Mouse (Mus musculus) liver, embryonic 16.5 days (tissue): ENCODE data around the gene Dnah8. TPM values are rescaled to one million over a fixed set of nuclear protein-coding genes. Genes with fewer than 3 reads are reported as not detected.

Experiments used
- ATAC-seq: fragments of 200-750 bp; cut with Nextera tagmentation; 2 replicates; pipeline ENCODE4 v1.8.0; 2017; ENCODE audit warnings: low read depth, mild to moderate bottlenecking, moderate number of reproducible peaks, moderate library complexity
- H3K27ac ChIP-seq: fragments of 300-500 bp; sonication (generic); 2 replicates; pipeline ENCODE4 v1.5.1; 2014; ENCODE audit warnings: mild to moderate bottlenecking, low read length
- H3K27me3 ChIP-seq: fragments of 300-500 bp; sonication (generic); 2 replicates; pipeline ENCODE4 v1.6.1; 2014; ENCODE audit warnings: low read depth, low read length, mixed read lengths; ENCODE audit not compliant: control insufficient read depth, insufficient read depth
- H3K36me3 ChIP-seq: fragments of 300-500 bp; sonication (generic); 2 replicates; pipeline ENCODE4 v1.6.1; 2014; ENCODE audit warnings: mild to moderate bottlenecking; ENCODE audit not compliant: control insufficient read depth, insufficient read depth
- H3K4me1 ChIP-seq: fragments of 300-500 bp; sonication (generic); 2 replicates; pipeline ENCODE4 v1.6.1; 2014; ENCODE audit warnings: low read depth, low read length, mixed read lengths; ENCODE audit not compliant: control insufficient read depth
- H3K4me2 ChIP-seq: fragments of 300-500 bp; sonication (generic); 2 replicates; pipeline ENCODE4 v1.6.1; 2014; ENCODE audit warnings: low read depth, low read length, mixed read lengths
- H3K4me3 ChIP-seq: fragments of 300-500 bp; sonication (generic); 2 replicates; pipeline ENCODE4 v1.5.1; 2014; ENCODE audit warnings: low read depth, mild to moderate bottlenecking, low read length
- H3K9ac ChIP-seq: fragments of 300-500 bp; sonication (generic); 2 replicates; pipeline ENCODE4 v1.6.1; 2014; ENCODE audit warnings: low read depth, low read length
- H3K9me3 ChIP-seq: fragments of 300-500 bp; sonication (generic); replicated peaks from 2 replicates; pipeline ENCODE4 v1.6.1; 2016; ENCODE audit warnings: low read length; ENCODE audit not compliant: control insufficient read depth
- WGBS: fragments of 180-500 bp; shearing (Covaris S2); extraction: QIAGEN DNeasy Blood & Tissue Kit; methylation state at CpG from one replicate; pipeline ENCODE4 v1.1.7; 2014; ENCODE audit not compliant: insufficient replicate concordance; 5-methylcytosine and 5-hydroxymethylcytosine counted together
- polyA plus RNA-seq: library from polyadenylated mRNA; unstranded; fragments of >200 nt; fragmentation: Nextera tagmentation; extraction: Ambion mirVana; gene quantifications from 2 replicates; pipeline ENCODE4 v1.2.1, GENCODE M21; 2015

Gene Dnah8
- polyA plus RNA-seq, 1 experiment from 2014 or later = 0.99 TPM

DNA sequence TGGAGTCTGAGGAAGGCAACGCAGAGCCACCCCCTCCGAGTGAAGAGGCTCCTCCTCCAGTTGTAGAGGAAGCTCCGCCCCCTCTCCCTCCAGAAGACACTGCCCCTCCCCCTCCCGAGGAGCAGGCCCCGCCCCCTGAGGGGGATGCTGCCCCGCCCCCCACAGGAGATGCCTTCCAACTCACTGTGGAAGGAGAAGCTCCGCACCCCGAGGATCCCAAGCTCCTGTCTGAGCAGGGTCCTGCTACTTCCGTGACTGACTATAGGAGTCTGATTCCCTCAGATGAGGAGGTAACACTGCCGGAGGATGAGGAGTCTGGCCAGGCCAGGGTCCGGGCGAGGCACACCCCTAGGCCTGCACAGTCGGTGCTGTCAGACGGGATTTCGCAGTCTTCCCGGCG is 11.2 kb downstream of the Dnah8 start:
- no peak overlapping the region for H3K4me3 ChIP-seq
- ATAC-seq = no peak
- no peak overlapping the region for H3K9ac ChIP-seq

DNA sequence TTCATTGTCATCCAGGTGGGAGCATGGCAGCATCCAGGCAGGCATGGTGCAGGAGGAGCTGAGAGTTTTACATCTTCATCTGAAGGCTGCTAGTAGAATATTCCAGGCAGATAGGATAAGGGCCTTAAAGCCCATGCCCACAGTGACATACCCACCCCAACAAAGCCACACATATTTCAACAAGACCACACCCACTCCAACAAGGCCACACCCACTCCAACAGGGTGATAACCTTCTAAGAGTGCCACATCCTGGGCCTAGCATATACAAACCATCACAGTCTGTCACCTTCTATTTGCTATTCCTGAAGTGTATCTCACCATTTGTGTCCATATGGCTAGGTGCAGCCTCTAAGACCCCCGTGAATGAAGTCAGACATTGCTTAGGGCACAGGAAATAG is 13.6 kb downstream of the Dnah8 start:
- peaks cover 5% of the 10 kb centered on the region; the same call in 1 of the 2 replicates for H3K4me1 ChIP-seq
- H3K27me3 ChIP-seq = no peaks in the 10 kb centered on the region
- H3K9me3 ChIP-seq = no peaks in the 10 kb centered on the region
- whole genome bisulfite sequencing = 39% methylated on average over 1 of the region's 1 CpGs
- H3K4me3 ChIP-seq = no peak overlapping the region
- no peak overlapping the region for H3K4me2 ChIP-seq
- no peaks in the 10 kb centered on the region for H3K36me3 ChIP-seq
- H3K27ac ChIP-seq = no peak overlapping the region
- no peak overlapping the region for H3K9ac ChIP-seq
- ATAC-seq = no peak

More for the DNA sequence above, 11.2 kb downstream of the Dnah8 start:
- H3K9me3 ChIP-seq = no peaks in the 10 kb centered on the region
- peaks cover 5% of the 10 kb centered on the region; the same call in 1 of the 2 replicates for H3K4me1 ChIP-seq
- no peaks in the 10 kb centered on the region for H3K27me3 ChIP-seq
- H3K36me3 ChIP-seq = no peaks in the 10 kb centered on the region
- H3K4me2 ChIP-seq = no peak overlapping the region
- WGBS = 47% methylated on average over 17 of the region's 17 CpGs
- no peak overlapping the region for H3K27ac ChIP-seq

DNA sequence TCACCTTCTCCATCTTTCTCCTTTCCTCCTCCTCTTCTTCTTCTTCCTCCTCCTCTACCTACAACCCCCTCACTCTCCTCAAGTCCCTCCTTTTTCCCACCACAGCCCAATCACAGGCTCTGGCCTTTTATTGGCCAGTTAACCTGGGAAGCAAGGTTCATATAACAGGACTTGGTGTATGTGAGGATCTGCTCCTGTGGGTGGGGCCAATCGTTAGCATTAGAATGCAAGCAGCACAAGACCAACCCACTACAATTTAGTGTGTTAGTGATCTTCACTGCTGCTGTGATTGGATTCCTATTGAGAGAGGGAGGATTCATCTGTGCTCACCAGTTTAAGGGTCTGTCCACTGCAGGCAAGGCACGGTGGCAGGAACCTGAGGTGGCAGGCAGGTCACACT is 14.8 kb downstream of the Dnah8 start:
- no peak overlapping the region for H3K4me2 ChIP-seq
- no peaks in the 10 kb centered on the region for H3K36me3 ChIP-seq
- H3K4me3 ChIP-seq = no peak overlapping the region
- H3K9me3 ChIP-seq = no peaks in the 10 kb centered on the region
- no peak overlapping the region for H3K9ac ChIP-seq
- no peak for ATAC-seq
- H3K4me1 ChIP-seq = peaks cover 5% of the 10 kb centered on the region; the same call in 1 of the 2 replicates
- WGBS = 65% methylated on average over 2 of the region's 2 CpGs
- H3K27me3 ChIP-seq = no peaks in the 10 kb centered on the region
- no peak overlapping the region for H3K27ac ChIP-seq

DNA sequence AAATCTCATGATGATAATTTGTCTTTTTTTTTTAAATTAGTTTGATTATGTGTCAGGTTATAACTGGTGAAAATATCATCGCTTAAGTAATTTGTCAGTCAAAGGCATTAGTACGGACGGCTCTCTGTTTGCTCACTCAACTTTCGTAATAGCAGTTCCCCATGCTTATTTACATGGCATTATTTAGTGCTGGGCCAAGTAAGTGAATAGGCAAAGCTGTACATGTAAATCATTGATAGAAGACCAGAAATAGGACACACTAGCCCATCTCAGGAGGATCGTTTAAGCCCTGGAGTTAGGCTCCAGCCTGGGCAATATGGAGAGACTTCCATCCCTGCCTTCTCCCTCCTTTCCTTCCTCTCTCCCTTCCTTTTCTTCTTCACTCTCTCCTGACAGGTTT is 16.7 kb downstream of the Dnah8 start:
- no peak overlapping the region for H3K4me2 ChIP-seq
- no peaks in the 10 kb centered on the region for H3K36me3 ChIP-seq
- H3K27me3 ChIP-seq = no peaks in the 10 kb centered on the region
- peaks cover 5% of the 10 kb centered on the region; the same call in 1 of the 2 replicates for H3K4me1 ChIP-seq
- no peak overlapping the region for H3K9ac ChIP-seq
- peak; percentile 79 for ATAC-seq
- H3K4me3 ChIP-seq = no peak overlapping the region
- H3K9me3 ChIP-seq = no peaks in the 10 kb centered on the region
- WGBS = 70% methylated on average over 5 of the region's 5 CpGs
- no peak overlapping the region for H3K27ac ChIP-seq

DNA sequence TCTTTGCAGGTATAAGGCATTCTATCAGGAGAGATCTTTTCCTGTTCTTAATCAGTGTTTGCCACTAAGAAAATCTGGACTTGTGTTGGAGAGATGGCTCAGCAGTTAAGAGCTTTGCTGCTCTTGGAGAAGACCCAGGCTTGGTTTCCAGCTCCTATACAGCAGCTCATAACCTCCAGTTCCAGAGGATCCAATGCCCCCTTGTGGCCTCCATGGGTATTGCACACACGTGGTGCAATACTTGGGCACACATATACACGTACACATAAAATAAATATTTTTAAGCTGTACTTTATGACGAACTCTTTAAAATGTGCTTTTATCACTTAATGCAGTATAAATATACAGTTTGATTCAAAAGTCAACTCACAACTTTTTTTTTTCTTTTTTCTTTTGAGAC is 24.6 kb downstream of the Dnah8 start:
- Histone ChIP-seq H3K36me3 (peaks cover 5% of the 10 kb centered on the region; the same call in 1 of the 2 replicates), H3K9me3 (peaks cover 3% of the 10 kb centered on the region), H3K27ac (no peak overlapping the region), H3K4me2 (no peak overlapping the region), H3K4me3 (no peak overlapping the region), H3K9ac (no peak overlapping the region), H3K4me1 (no peaks in the 10 kb centered on the region), H3K27me3 (no peaks in the 10 kb centered on the region)
- WGBS = 77% methylated on average over 3 of the region's 3 CpGs
- no peak for ATAC-seq

DNA sequence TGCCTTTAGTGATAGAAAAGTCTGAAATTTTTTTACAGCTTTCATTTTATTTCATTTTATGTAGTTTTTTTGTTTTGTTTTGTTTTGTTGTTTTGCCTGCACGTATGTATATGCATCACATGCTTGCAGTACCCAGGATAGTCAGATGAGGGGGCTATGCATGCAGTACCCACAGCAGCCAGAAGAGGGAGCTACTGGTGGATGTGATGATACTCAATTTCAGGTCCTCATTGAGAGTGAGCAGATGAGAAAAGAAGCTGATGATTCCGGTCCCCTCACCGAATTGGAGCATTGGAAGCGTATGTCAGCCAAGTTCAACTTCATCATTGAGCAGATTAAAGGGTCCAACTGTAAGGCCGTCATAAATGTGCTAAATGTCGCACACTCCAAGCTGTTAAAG is 28.9 kb downstream of the Dnah8 start:
- no peak for ATAC-seq
- no peak overlapping the region for H3K27ac ChIP-seq
- H3K36me3 ChIP-seq = peaks cover 5% of the 10 kb centered on the region; the same call in 1 of the 2 replicates
- H3K9me3 ChIP-seq = peaks cover 3% of the 10 kb centered on the region
- no peak overlapping the region for H3K4me3 ChIP-seq
- H3K9ac ChIP-seq = no peak overlapping the region
- WGBS = 90% methylated on average over 6 of the region's 6 CpGs
- no peaks in the 10 kb centered on the region for H3K4me1 ChIP-seq
- H3K4me2 ChIP-seq = no peak overlapping the region
- H3K27me3 ChIP-seq = no peaks in the 10 kb centered on the region

DNA sequence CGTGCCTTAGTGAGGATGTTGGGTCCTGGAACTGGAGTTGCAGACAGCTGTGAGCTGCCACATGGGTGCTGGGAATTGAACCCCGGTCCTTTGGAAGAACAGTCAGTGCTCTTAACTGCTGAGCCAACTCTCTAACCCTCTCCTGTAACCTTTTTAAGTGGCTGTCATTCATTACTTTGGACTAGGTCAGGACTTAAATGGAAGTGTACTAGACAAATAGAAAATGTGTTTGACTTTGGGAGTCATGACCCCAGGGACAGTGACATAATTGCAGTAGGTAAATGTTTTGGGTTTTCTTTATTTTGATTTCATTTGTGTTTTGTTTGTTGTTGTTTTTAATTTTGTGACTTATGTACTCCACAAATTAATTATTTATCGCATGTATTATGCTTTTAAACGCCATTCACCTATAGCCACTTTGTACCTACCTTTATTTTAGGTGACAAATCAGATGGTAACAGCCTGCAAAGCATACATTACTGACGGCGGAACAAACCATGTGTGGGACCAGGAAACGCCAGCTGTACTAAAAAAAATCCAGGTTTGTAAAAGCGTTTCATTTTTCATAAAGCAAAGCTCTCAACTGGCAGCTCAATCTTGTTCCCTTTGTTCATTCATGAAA is 33.5 kb downstream of the Dnah8 start:
- peak overlapping the region; percentile 58 for H3K4me2 ChIP-seq
- H3K4me3 ChIP-seq = peak overlapping the region; percentile 55
- H3K27ac ChIP-seq = peak overlapping the region; percentile 74
- H3K9ac ChIP-seq = peak overlapping the region; percentile 39
- H3K27me3 ChIP-seq = no peaks in the 10 kb centered on the region
- no peaks in the 10 kb centered on the region for H3K4me1 ChIP-seq
- no peaks in the 10 kb centered on the region for H3K36me3 ChIP-seq
- peak; percentile 64 for ATAC-seq
- H3K9me3 ChIP-seq = no peaks in the 10 kb centered on the region
- 47% methylated on average over 8 of the region's 8 CpGs for WGBS

DNA sequence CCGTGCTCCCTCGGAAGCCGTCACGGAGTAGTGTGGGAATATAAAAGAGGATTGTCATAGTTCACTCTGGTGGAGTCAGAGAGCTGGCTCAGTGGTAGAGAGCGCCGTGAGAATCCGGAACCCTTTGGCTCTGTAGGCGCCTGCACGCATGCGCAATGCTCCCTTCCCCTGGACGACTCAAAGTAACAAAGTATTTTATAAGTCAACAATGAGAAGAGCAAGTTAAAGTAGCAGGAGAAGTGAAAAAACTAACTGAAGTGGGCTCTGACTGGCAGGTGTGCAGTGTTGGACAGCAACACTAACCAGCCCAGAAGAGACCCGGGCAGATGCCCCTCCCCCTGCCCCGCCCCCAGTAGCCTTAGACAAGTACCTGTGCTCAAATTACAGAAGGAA is 34.0 kb downstream of the Dnah8 start:
- Histone ChIP-seq H3K9ac (peak overlapping the region; percentile 39), H3K27ac (peak overlapping the region; percentile 74), H3K36me3 (no peaks in the 10 kb centered on the region), H3K9me3 (no peaks in the 10 kb centered on the region), H3K4me2 (peak overlapping the region; percentile 58), H3K27me3 (no peaks in the 10 kb centered on the region), H3K4me3 (peak overlapping the region; percentile 55), H3K4me1 (no peaks in the 10 kb centered on the region)
- 21% methylated on average over 13 of the region's 13 CpGs for WGBS
- ATAC-seq = peak; percentile 71

DNA sequence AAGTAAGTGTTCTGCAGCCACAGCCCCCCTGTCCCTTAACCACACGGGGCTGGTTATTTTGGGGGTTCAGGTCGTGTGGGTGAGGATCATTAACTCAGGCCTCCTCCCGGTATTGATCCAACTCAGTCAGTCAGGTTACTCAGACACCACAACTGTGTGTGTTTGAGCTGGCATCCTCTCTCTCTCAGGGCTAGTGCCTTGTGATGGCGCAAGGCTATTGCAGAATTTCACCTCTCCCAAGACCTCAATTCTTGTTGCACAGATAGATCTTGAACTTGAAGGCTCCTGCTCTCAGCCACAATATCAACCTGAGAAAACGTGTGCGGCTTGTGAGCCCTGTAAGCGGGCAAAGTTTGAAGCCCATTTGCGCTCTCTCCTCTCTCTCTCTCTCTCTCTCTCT is 38.0 kb downstream of the Dnah8 start:
- H3K4me3 ChIP-seq = no peak overlapping the region
- no peaks in the 10 kb centered on the region for H3K27me3 ChIP-seq
- no peak overlapping the region for H3K4me2 ChIP-seq
- no peaks in the 10 kb centered on the region; the same call in 1 of the 2 replicates for H3K9me3 ChIP-seq
- no peak overlapping the region for H3K27ac ChIP-seq
- 64% methylated on average over 8 of the region's 8 CpGs for WGBS
- ATAC-seq = no peak
- no peaks in the 10 kb centered on the region for H3K36me3 ChIP-seq
- no peaks in the 10 kb centered on the region for H3K4me1 ChIP-seq
- no peak overlapping the region for H3K9ac ChIP-seq
